ENCODE assay signal across 19 mouse cellular contexts in genomic region chr6:138672704-138673141, GRCm38 (mm10). TPM values are rescaled to one million over a fixed set of nuclear protein-coding genes. Genes with fewer than 3 reads are reported as not detected.
DNase-seq lines count a peak whose midpoint lies in the region; ATAC-seq lines count a peak whose summit lies in the region.
"Had no signal": no experiment of that assay in that cellular context is flagged by ENCODE, and none has a peak within 500 bp of the region (broad histone marks: within the 10 kb centered on the region; RNA-seq: fewer than 3 reads in every experiment).

No protein-coding gene starts in this region.

- H3K4me2 ChIP-seq in hindbrain, embryonic 12.5 days (replicated peaks), result no peak overlapping the region
- H3K4me2 ChIP-seq in hindbrain, embryonic 13.5 days, result no peak overlapping the region
- H3K4me2 ChIP-seq in neural tube, embryonic 12.5 days (replicated peaks), result no peak overlapping the region
- no peak overlapping the region for H3K4me2 ChIP-seq in forebrain, embryonic 15.5 days (replicated peaks)
- H3K4me2 ChIP-seq: liver, embryonic 12.5 days; neural tube, embryonic 13.5 days had no signal

- ATAC-seq in hindbrain, embryonic 12.5 days (ENCODE audit: low FRiP score), result peak; percentile 74
- ATAC-seq in hindbrain, embryonic 13.5 days (ENCODE audit: low FRiP score), result no peak
- ATAC-seq in neural tube, embryonic 12.5 days (ENCODE audit: low FRiP score, low read depth), result 0 out of 2 replicates have a peak, but pooled peaks have one; percentile 37
- ATAC-seq in forebrain, embryonic 15.5 days (replicated peaks), result 0 out of 2 replicates have a peak, but pooled peaks have one; percentile 32
- ATAC-seq: liver, embryonic 12.5 days had no signal

- DNase-seq in neural tube, embryonic 10.5 days (ENCODE audit: extremely low spot score, low spot score), result no peak
- no peak for DNase-seq in spleen, postnatal 4 days (ENCODE audit: low spot score in 2 of 2)
- DNase-seq in ovary, postnatal 10 days (ENCODE audit: low spot score), result no peak
- no peak for DNase-seq in cerebellum, adult 11 months
- DNase-seq: adrenal gland, postnatal 10 days; cerebellum, postnatal 25 days; gastrocnemius, adult 2 months; heart, adult 18-20 months; thymus, adult 18-20 months had no signal

- H3K4me1 ChIP-seq in hindbrain, embryonic 12.5 days, result peaks cover 3% of the 10 kb centered on the region
- peaks cover 6% of the 10 kb centered on the region; the same call in 1 of the 2 replicates for H3K4me1 ChIP-seq in hindbrain, embryonic 13.5 days (replicated peaks)
- H3K4me1 ChIP-seq in neural tube, embryonic 12.5 days, result 0 out of 2 replicates have a peak, but pooled peaks cover 4% of the 10 kb centered on the region
- H3K4me1 ChIP-seq in forebrain, embryonic 15.5 days, result no peaks in the 10 kb centered on the region
- H3K4me1 ChIP-seq: liver, embryonic 12.5 days; neural tube, embryonic 13.5 days had no signal

- H3K9me3 ChIP-seq in hindbrain, embryonic 12.5 days (replicated peaks), result no peaks in the 10 kb centered on the region
- 0 out of 2 replicates have a peak, but pooled peaks cover 3% of the 10 kb centered on the region for H3K9me3 ChIP-seq in hindbrain, embryonic 13.5 days
- no peaks in the 10 kb centered on the region for H3K9me3 ChIP-seq in neural tube, embryonic 12.5 days
- H3K9me3 ChIP-seq in forebrain, embryonic 15.5 days, result no peaks in the 10 kb centered on the region
- H3K9me3 ChIP-seq: liver, embryonic 12.5 days; neural tube, embryonic 13.5 days had no signal

- no peak overlapping the region for H3K4me3 ChIP-seq in hindbrain, embryonic 12.5 days
- no peak overlapping the region for H3K4me3 ChIP-seq in hindbrain, embryonic 13.5 days
- H3K4me3 ChIP-seq in neural tube, embryonic 12.5 days, result no peak overlapping the region
- H3K4me3 ChIP-seq in forebrain, embryonic 15.5 days, result no peak overlapping the region
- H3K4me3 ChIP-seq: gastrocnemius, adult 2 months; liver, embryonic 12.5 days; neural tube, embryonic 13.5 days had no signal

- H3K36me3 ChIP-seq in hindbrain, embryonic 12.5 days, result no peaks in the 10 kb centered on the region
- no peaks in the 10 kb centered on the region for H3K36me3 ChIP-seq in hindbrain, embryonic 13.5 days
- H3K36me3 ChIP-seq in neural tube, embryonic 12.5 days, result no peaks in the 10 kb centered on the region
- no peaks in the 10 kb centered on the region for H3K36me3 ChIP-seq in forebrain, embryonic 15.5 days
- H3K36me3 ChIP-seq: liver, embryonic 12.5 days; neural tube, embryonic 13.5 days had no signal

- H3K27me3 ChIP-seq in hindbrain, embryonic 12.5 days, result no peaks in the 10 kb centered on the region
- H3K27me3 ChIP-seq in hindbrain, embryonic 13.5 days, result no peaks in the 10 kb centered on the region
- no peaks in the 10 kb centered on the region for H3K27me3 ChIP-seq in neural tube, embryonic 12.5 days (replicated peaks)
- no peaks in the 10 kb centered on the region for H3K27me3 ChIP-seq in forebrain, embryonic 15.5 days
- H3K27me3 ChIP-seq: liver, embryonic 12.5 days; neural tube, embryonic 13.5 days had no signal

- H3K9ac ChIP-seq in hindbrain, embryonic 12.5 days, result no peak overlapping the region
- H3K9ac ChIP-seq in hindbrain, embryonic 13.5 days, result no peak overlapping the region
- H3K9ac ChIP-seq in neural tube, embryonic 12.5 days, result no peak overlapping the region
- H3K9ac ChIP-seq in forebrain, embryonic 15.5 days (replicated peaks), result no peak overlapping the region
- H3K9ac ChIP-seq: liver, embryonic 12.5 days; neural tube, embryonic 13.5 days had no signal

- H3K27ac ChIP-seq in hindbrain, embryonic 12.5 days, result no peak overlapping the region
- no peak overlapping the region for H3K27ac ChIP-seq in hindbrain, embryonic 13.5 days
- H3K27ac ChIP-seq in neural tube, embryonic 12.5 days, result no peak overlapping the region
- no peak overlapping the region for H3K27ac ChIP-seq in forebrain, embryonic 15.5 days (replicated peaks)
- H3K27ac ChIP-seq: gastrocnemius, adult 2 months; liver, embryonic 12.5 days; neural tube, embryonic 13.5 days had no signal

- 0% methylated on average over 2 of the region's 2 CpGs for WGBS in hindbrain, embryonic 12.5 days
- 0% methylated on average over 2 of the region's 2 CpGs for WGBS in hindbrain, embryonic 13.5 days
- WGBS in neural tube, embryonic 12.5 days, result 6% methylated on average over 2 of the region's 2 CpGs
- 3% methylated on average over 2 of the region's 2 CpGs for whole genome bisulfite sequencing in forebrain, embryonic 15.5 days

RNA-seq across cellular contexts. Expression of gene Igbp1b, which starts 14.4 kb away (rescaled TPM):
- not detected in 2 replicates for polyA plus RNA-seq in hindbrain, embryonic 12.5 days (2016; fragmentation: Nextera tagmentation; extraction: Ambion mirVana)
- polyA plus RNA-seq in hindbrain, embryonic 13.5 days (2015; fragmentation: Nextera tagmentation; extraction: Ambion mirVana), result not detected in 2 replicates
- not detected in 2 replicates for polyA plus RNA-seq in neural tube, embryonic 12.5 days (2016; fragmentation: Nextera tagmentation; extraction: Ambion mirVana)
- 0.11 and 0.57 TPM in 2 replicates for polyA plus RNA-seq in forebrain, embryonic 15.5 days (2015; fragmentation: Nextera tagmentation; extraction: Ambion mirVana)
- polyA plus RNA-seq: heart, postnatal 0 days; intestine, embryonic 14.5 days; large intestine, adult 2 months; liver, embryonic 12.5 days; lung, embryonic 16.5 days; neural tube, embryonic 13.5 days had no signal
